In the genomic region with DNA sequence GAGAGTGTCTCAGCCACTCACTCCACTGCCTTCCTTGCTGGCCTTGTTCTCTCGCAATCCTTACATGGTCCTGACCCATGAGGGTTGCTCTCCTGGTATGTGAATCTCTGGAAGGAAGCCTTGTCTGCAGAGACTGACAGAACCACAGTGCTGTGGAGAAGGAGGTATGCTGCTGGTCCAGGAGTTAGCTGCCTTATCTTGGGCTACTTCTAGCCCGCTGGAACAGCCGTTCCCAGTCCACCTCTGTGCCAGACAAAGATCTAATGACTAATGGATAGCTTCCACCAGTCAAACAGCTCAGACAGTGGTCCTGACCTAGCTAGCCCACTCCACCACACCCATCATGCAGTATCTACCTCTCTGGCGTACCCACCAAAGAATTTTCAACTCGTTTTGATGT, we compare ENCODE assay signal across 38 mouse cellular contexts. TPM values are rescaled to one million over a fixed set of nuclear protein-coding genes. Genes with fewer than 3 reads are reported as not detected.
"Had no signal": no experiment of that assay in that cellular context is flagged by ENCODE, and none has a peak within 500 bp of the region (broad histone marks: within the 10 kb centered on the region; RNA-seq: fewer than 3 reads in every experiment).

No protein-coding gene starts in this region.

- H3K4me3 ChIP-seq: limb, embryonic 10.5 days; limb, embryonic 12.5 days; limb, embryonic 13.5 days; limb, embryonic 15.5 days; liver, embryonic 12.5 days; liver, embryonic 13.5 days; liver, embryonic 15.5 days; lung, embryonic 15.5 days; midbrain, embryonic 10.5 days; midbrain, embryonic 12.5 days; midbrain, embryonic 13.5 days; midbrain, embryonic 15.5 days; myocyte; neural tube, embryonic 12.5 days had no signal

- DNase-seq: left cerebral cortex, postnatal 4 days; liver; liver, embryonic 13.5 days; liver, postnatal 0 days; lung, adult 18-20 months; lung, adult 2 months; lung, embryonic 14.5 days; lung, postnatal 10 days; lung, postnatal 14 days; lung, postnatal 36 days; lung, postnatal 4 days; midbrain, embryonic 14.5 days had no signal

- H3K9me3 ChIP-seq: limb, embryonic 10.5 days; limb, embryonic 12.5 days; limb, embryonic 13.5 days; limb, embryonic 15.5 days; liver, embryonic 12.5 days; liver, embryonic 13.5 days; liver, embryonic 15.5 days; lung, embryonic 15.5 days; megakaryocyte, embryonic 14.5 days; midbrain, embryonic 10.5 days; midbrain, embryonic 12.5 days; midbrain, embryonic 13.5 days; midbrain, embryonic 15.5 days; neural tube, embryonic 12.5 days had no signal

- H3K27ac ChIP-seq: limb, embryonic 10.5 days; limb, embryonic 12.5 days; limb, embryonic 13.5 days; limb, embryonic 15.5 days; liver, embryonic 12.5 days; liver, embryonic 13.5 days; liver, embryonic 14.5 days; liver, embryonic 15.5 days; lung, embryonic 15.5 days; macrophage; midbrain, embryonic 12.5 days; midbrain, embryonic 13.5 days; midbrain, embryonic 15.5 days; neural tube, embryonic 12.5 days had no signal

- H3K36me3 ChIP-seq: limb, embryonic 10.5 days; limb, embryonic 12.5 days; limb, embryonic 13.5 days; limb, embryonic 15.5 days; liver, embryonic 12.5 days; liver, embryonic 13.5 days; liver, embryonic 15.5 days; lung, embryonic 15.5 days; midbrain, embryonic 10.5 days; midbrain, embryonic 12.5 days; midbrain, embryonic 13.5 days; midbrain, embryonic 15.5 days; neural tube, embryonic 12.5 days had no signal

- H3K9ac ChIP-seq: limb, embryonic 12.5 days; limb, embryonic 13.5 days; limb, embryonic 15.5 days; liver, embryonic 12.5 days; liver, embryonic 13.5 days; liver, embryonic 14.5 days; liver, embryonic 15.5 days; lung, embryonic 14.5 days; lung, embryonic 15.5 days; midbrain, embryonic 12.5 days; midbrain, embryonic 13.5 days; midbrain, embryonic 15.5 days; neural tube, embryonic 12.5 days had no signal

- H3K27me3 ChIP-seq: liver, embryonic 12.5 days; liver, embryonic 13.5 days; liver, embryonic 15.5 days; lung, embryonic 15.5 days; megakaryocyte, embryonic 14.5 days; midbrain, embryonic 15.5 days had no signal

RNA-seq across cellular contexts. Expression of gene Ldhc, which starts 24.6 kb away (rescaled TPM):
- total RNA-seq: left cerebral cortex, postnatal 10 days; left cerebral cortex, postnatal 14 days; left cerebral cortex, postnatal 25 days; left cerebral cortex, postnatal 36 days; left cerebral cortex, postnatal 4 days; liver, adult 2 months; megakaryocyte-erythroid progenitor cell, adult 5-6 weeks; midbrain, postnatal 0 days had no signal
- polyA plus RNA-seq: limb, embryonic 12.5 days; limb, embryonic 13.5 days; limb, embryonic 14.5 days; liver, adult 2 months; lung, adult 2 months; macrophage; midbrain, embryonic 10.5 days; midbrain, embryonic 11.5 days; neural tube, embryonic 11.5 days; neural tube, embryonic 12.5 days had no signal
